Mouse (Mus musculus): ENCODE results near the gene Tspan31.

Gene Tspan31

DNA sequence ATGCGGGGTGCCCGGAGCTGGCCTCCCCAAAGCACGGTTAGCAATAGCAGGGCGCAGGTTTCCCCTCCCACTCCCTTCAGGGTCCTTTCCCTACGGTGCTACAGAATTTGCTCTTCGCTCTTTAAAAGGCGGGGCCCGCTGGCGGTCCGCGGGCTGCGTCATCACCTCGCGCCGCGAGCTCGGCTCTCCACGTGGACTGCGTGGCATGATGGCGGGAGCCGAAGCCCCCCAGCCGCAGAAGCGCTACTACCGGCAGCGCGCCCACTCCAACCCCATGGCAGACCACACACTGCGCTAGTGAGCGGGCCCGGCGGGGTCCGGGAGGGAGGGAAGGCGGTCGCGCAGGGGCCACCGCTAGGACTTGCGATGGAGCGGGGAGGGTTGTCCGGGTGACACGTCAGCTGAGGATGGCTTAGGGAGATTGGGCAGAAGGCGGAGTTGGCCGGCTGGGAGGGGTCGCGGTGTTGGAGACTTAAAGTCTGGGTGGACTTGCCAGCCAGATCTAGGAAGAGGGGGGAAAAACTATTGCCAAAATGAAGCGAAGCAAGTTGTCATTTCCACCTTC is 28.2 kb downstream of the Tspan31 start:
- DNase-seq, result peak; percentile 84

DNA sequence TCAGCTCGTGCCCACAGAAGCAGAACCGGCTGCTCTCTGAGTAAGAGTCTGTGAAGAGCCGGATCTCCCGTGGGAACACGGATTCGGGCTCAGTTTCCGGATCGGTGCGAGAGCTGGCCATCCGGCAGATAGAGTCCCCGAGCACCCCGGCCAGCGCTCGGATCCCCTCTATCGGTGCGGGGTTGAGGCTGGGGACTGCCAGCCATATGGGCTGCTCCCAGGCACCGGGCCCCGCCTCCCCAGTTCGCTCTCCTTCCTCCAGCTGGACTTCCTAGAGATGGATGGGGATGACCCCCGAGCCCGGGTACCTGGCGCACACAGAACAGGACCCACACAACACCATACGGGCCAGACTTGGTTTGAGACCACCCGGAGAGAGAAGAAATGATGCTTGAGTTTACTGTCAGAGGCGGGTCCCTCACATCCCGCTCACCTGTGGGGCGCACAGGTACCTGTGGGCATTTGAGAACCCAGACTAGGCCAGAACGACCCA is 28.7 kb downstream of the Tspan31 start, which contains the start of the genes Mettl1 and Eef1akmt3:
Gene Mettl1, plus strand, starts transcription at position 141 of the 493 bp plus-strand sequence.
Gene Eef1akmt3, minus strand, starts transcription at position 240 of the 493 bp plus-strand sequence.
- peak; percentile 34 for DNase-seq

DNA sequence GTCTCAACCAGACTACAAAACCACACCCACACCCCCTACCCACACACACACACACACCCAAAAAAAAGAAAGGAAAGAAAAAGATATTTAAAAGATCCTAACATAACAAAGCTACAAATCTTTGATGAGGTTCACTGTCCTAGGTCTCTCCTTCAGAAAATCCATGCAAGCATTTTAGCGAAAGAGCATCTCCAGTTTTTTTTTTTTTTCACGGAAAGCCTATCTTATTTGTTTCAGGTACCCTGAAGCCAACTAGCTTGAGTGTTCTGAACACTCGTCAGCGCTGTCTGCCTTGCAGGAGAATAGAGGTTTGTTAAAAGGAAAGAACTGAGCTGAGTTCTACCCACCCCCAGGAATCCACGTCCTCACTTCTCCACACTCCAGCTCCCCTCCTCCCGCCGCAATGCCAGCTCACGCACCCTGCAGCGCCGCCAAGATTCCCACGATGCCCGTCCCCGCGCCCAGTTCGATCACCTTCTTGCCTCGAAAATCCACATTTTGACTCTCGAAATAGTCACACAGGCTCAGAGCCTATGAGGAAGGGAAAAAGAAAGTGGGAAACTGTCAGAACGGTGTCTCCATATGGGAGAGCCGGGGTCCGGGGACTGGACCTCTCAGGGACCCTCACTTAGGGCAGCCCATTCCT is 29.4 kb downstream of the Tspan31 start:
- no peak for DNase-seq

DNA sequence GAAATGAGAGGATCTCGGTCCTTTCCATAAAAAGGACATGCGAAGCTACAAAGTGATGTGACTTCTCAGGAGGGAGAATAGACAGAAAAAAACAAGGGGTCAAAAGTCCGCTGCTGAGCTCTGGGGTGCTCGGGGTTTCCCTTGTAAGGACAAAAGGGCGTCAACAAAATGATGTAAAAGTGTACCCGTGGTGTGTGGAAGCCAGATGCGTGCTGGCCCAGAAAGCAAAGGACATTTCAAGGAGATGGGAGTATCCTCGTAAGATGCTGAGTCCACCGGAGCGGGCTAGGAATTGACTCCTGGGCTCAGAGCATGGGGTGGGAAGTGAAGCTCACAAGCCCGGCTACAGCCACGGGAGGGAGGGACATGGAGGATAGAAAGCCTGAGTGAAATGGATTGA is 32.4 kb downstream of the Tspan31 start:
- no peak for DNase-seq

DNA sequence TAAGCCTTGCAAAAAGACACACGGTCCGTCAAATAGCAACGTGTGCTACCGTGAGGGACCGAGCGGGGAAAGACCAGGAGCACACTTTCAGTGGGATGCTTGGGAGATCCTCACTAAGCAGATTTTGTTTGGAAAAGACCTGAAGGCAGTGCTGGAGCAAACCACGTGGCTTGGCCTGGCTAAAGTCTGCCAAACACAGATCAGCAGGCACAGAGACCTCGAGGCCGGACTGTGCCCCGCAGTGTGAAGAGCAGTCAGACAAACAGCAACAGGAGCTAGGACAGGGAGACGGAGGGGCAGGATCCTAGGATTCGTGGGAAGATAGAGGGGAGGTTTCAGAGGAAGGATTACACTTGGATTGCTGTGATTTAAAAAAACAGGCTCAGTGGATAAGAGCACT is 33.8 kb downstream of the Tspan31 start:
- DNase-seq, result no peak

DNA sequence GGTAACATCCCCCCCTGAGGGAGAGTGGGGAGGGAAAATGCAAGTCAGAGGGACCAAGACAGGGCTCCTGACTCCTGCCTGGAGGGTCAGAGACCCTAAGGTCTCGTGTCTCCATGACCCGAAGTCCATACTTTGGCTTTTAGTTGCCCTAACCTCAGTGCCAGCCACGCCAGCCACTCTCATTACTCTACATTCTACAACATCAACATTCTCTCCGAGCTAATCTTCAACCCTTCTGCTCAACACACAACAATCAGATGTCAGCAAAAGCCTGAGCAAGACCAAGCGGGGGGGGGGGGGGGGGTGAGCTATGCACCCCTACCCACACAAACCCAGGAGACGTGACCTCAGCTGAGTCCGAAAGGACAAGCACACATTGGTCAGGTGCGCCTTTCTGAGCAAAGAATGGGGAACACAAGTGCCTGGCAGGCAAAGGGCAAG is 36.7 kb downstream of the Tspan31 start:
- no peak for DNase-seq

GRCm38 (mm10) chr10:127030336-127031296 is 39.4 kb downstream of the Tspan31 start, which contains the start of gene Tsfm:
TSS of gene Tsfm (minus strand) at chr10:127030840.
- peak; percentile 93 for DNase-seq

DNA sequence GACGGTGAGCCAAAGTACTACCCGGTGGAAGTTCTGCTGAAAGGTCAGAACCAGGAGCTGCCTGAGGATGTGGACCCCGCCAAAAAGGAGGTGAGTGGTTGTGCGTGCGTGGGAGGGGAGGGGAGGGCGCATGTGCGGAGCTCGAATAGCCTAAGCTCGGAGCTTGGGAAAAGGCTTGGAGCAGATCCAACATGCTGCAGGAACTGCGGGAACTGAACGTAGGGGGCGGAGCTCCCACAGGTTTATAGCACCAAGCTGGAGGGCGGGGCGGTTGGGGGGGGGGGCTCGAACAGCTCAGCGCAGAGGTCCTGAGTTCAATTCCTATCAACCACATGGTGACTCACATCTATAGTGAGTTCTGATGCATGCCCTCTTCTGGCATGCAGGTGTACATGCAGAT is 51.6 kb downstream of the Tspan31 start:
- no peak for DNase-seq
